Mouse (Mus musculus): ENCODE data around the gene Rpl10l. TPM values are rescaled to one million over a fixed set of nuclear protein-coding genes. Genes with fewer than 3 reads are reported as not detected.

Gene Rpl10l
- not detected for polyA plus RNA-seq (2017; shearing (Covaris generic))

GRCm38 (mm10) chr12:66283991-66284622, at the start of gene Rpl10l:
Gene Rpl10l (minus strand): TSS chr12:66284401.

All from activated CD4-positive, CD25-positive, alpha-beta regulatory T cell (primary cell).